Mouse (Mus musculus) layer of hippocampus, postnatal 14 days (tissue): ENCODE measurements around the gene Ccdc183. TPM values are rescaled to one million over a fixed set of nuclear protein-coding genes. Genes with fewer than 3 reads are reported as not detected.

Source experiments
- DNase-seq, 2 experiments: peaks; one replicate each; pipeline ENCODE4 v3.0.0; 2021 to 2022; ENCODE audit warnings: low spot score in 2 of 2, mixed read lengths in 1 of 2
- total RNA-seq, 2 experiments: library from RNA; stranded (reverse); gene quantifications; 2 replicates each; pipeline ENCODE4 v1.2.3; 2021

Gene Ccdc183
- total RNA-seq, 2 experiments from 2014 or later = not detected

DNA sequence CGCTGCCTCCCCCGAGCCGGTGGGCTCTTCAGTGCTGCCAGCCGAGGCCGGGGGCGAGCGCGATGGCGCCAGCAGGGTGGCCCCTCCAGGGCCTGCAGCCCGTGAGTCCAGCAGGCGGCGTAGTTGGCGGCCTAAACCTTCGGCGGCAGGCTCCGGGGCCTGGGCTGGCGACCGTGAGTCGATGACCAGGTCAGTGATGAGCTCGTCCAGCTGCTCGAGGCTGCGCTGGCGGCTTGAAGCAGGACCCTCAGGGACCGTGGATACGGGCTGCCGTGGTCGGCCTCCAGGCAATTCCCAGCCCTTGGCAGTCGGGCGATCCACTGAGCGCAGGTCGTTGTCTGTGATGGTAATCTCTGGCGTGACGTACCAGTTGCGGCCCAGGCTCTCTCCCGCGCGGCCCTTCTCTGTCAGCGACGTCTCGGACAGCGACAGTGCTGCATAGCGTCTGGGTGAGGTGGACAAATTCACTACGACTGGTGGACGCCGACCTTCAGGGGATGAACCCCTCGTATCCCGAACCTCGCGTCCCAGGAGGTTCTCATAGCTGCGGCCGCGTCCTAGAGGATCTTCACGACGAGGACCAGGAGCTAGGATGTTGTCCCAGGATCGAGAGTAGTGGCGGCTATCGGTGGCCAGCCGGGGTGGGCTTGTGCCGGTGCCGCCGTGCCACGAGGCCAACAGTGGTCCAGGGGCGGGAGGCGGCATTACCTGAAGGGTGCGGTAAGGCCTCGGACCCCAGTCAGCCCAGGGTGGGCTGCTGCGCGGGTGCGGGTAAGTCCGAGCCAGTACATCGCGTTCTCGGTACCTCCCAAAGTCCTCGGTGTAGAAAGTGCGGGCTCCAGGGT lies 39.3 kb downstream of the Ccdc183 start:
- no peak for DNase-seq

DNA sequence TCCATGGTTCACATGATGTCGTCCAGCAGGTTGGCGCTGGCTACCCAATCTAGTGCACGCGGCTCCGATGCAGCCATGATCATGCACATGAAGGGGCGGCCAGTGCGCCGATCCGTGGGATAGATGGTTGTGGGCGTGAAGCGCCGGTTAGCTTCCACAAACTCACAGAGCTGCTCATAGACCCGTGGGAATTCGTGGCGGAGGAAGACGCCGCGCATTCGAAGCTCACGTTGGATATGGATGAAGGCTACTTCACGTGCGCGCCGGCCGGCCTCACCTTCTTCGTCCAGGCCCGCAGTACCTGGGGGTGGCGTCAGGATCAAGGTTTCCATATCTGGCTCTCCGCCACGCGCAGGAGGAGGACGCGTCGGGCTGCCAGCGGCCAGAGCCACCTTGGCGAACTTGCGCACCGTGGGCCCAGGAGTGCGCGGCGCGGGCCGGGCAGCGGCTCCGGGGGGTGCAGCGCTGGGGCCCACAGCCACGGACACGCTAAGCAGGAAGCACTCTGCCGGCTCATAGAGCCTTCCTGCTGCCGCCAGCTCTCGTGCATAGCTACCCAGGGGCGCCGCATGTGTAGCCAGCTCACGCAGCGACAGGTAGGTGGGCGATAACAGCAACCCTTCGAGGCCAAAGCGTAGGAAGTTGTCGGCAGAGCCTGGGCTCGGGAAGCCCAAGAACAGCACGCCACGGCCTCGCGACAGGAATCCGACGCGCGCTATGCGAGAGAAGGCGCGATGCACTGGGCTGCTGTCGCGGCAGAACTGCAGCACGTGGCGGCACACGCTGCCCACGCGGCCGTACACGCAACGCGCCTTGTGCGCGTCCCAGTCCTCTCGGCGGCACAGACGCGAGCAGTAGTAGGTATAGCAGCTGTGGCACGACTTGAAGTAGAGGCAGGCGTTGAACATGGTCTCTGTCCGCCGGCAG lies 40.2 kb downstream of the Ccdc183 start:
- peak in 1 of 2 experiments; percentile 24 for DNase-seq

DNA sequence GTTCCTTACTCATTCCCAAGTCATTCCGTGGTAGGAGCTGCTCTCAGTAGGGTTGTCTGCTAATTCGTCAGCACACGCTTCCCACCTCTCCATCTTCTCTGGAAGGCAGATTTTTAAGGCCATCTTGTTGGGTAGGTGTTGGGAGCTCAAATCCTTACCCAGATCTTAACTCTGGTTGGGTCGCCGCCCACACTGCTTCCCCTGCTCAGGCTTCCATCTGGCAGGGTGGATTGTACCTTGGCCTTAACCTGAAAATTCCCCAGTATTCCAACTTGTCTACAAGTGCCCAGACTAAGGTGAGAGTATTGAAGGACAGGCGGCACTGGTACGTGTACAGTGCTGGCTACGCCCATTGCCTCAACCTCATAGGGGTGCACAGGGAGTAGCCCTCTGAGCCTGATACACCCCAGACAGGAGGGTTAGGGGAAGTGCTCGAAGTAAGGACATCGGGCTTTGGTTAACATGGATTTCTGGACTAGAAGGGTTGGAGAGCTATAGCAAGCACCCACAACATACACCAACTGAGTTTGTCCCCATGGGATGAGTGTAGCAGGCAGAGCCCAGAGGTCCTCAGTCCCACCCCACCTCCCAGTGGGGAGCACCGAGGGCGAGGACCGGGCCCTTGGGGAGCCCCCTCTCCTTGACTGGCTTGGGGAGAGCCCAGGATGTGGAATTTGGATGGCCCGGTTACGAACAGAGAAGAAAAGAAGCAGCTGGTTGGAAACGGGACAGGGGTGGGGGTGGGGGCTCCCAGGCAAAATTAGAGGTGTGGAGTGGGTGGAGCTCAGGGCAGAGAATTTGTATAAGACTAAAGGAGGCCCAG lies 41.2 kb downstream of the Ccdc183 start:
- no peak for DNase-seq

DNA sequence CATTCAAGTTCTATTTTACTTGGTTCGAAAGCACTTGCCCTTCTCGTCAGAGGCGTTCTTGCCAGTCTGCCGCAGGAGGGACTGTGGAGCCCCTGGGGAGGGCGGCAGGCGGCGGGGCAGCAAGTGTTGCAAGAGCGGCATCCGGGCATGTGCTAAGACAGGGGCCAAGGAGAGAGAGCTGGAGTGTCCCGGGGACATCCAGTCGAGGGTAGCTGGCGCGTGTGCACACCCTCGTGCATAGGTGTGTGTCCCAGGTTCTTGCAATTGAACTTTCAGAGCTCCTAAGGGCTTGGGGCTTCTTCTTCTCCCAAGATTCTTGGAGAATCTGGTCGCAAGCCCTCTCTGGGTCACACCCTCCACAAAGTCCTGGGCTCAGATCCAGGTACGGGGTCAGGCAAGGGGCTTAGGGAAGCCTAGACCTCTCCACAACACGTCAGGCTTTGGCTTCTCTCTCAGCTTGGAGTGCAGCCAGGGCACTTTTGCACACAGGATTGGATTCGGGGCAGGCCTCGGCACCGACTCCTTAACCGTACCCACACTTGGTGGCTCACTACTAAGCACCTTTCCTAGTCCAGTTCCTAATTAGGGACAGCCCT lies 41.9 kb downstream of the Ccdc183 start:
- DNase-seq = peak; percentile 34 to 62

DNA sequence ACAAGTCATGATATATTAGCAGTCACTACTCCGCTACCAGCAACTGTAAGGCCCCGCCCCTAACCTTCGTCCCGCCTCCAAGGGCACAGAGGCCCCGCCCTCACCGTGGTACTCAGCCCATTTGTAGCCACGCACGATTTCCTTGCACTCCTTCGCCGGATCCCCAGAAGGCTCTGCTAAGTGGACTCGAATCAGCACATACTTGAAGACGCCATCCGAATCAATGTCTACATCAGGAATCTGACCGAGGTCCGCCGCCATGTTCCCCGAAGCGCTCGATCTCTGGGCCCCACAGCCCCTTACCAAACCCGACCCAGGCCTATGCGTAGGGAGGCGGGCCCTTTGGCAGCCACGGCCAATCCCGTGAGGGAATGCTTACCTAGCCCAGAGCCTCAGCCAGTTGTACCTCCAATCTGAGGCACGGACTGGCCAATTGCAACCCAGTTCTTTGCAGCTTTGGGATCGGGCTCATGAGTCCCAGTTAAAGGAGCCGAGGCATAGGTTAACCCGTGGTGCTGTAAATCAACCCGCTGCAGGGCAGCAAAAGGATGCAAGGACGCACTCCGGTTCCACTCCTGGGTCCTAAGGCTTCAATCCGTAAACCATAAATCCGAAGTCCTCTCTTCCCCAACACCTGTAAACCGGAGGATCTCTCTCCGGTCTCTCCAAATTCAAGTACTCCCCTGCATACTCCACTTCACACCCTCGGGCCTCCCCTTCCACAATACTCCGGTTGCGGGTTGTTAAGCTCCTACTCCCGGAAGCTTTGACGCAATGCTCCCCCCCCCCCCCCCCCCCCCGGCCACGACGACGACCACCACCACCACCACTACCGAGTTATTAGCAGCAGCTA lies 42.7 kb downstream of the Ccdc183 start, which contains the start of the genes Mamdc4 and Phpt1:
Gene Mamdc4 (minus strand): TSS at position 267 of the 853 bp plus-strand sequence.
Gene Phpt1 (minus strand): TSS at position 646 of the 853 bp plus-strand sequence.
- peak; percentile 98 for DNase-seq

DNA sequence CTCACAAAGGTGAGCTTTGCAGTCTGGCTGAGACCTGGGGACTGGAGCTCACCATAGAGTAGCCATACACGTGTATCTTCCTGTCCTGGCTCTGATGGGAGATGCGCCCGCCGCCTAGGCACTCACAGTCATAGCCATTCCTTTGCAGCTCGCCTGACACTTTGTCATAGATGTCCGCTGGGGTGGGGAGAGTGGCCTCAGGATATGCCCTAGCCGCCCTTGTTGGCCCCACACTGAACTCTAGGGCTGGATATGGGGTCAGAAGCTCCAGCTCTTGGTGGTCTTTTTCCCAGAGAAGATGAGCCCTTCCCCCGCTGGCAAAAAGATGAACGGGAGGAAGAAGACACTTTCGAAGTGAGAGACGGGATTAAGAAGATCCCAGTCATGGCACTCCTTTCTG lies 43.3 kb downstream of the Ccdc183 start:
- no peak for DNase-seq

DNA sequence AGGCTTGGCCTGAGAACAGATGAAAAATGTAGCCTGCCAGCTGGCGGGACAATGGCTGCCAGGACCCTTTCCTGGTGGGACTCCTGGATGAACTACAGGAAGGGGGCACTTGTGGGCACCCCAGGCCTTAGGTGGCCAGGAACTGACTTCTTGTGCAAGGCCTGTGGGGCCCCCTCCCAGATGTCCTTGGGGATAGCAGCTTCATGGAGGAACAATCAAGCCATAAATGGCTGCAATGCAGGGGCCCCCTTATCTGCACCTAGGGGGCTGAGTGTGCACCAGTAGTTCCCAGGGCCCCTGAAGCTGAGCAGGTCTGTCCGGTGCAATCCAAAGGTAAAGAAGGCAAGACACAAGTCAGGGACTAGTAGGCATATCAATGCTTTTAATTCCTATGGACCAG lies 44.4 kb downstream of the Ccdc183 start:
- no peak for DNase-seq

DNA sequence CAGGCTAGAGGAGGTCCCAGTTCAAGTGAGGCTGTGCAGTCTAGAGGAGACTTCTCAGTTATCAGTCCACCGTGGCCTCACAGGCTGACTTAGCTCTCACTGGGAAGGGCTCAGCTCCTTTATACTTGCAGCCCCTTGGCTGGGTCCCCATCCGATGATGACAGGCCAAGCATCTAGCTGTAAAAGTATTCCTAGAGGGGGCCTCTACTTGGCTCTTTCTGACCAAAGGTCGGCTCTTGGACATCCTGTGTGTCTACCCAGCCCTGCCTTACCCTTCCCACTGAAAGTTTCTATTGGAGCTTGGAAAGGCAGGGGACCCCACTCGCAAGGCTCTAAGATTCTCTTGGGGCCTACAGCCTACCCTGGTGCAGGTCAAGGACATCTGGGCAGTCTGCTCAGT lies 46.3 kb downstream of the Ccdc183 start:
- DNase-seq = no peak

DNA sequence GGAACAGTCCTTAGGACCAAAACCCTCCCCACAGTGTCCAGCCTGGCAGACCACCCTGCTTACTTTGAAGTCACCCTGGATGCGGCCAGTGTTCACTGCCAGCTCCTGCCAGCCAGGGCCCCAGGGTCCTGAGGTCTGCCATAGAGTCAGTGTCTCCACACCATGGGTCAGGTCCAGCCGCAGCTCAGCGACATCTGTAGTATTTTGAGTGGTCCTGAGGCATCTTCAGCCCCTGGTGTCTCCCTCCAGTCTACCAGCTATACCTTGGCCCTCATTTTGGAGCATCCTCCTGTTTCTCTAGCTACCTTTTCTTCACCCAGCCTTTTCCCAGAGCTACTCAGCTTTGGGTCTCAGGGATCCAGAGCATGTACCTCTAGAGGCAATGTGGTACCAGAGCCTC lies 48.2 kb downstream of the Ccdc183 start:
- DNase-seq = no peak

DNA sequence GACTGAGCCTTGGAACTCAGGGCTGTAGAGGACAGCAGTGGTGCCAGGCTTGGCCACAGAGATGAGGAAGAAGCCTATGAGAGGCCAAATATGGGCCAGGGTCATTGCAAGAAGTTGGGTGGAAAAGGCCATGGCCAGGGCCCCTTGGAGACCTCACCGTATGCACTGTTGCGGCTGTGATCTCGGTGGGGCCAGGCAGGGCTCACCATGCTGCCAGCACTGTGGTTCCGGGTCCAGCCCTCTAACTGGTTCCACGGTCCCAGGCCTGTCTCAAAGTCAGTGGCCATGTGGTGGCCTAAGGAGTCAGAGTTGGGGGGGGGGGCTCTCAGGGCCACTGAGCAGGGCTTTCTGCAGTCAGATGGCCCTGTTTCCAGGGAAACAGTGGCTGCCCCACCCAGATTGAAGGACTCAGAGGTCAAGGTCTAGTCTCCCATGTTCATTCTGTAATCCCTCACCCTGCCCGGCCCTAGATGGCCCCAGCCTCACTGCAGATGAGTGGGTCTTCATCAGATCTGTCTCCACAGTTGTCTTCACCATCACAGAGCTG lies 48.9 kb downstream of the Ccdc183 start:
- no peak for DNase-seq

DNA sequence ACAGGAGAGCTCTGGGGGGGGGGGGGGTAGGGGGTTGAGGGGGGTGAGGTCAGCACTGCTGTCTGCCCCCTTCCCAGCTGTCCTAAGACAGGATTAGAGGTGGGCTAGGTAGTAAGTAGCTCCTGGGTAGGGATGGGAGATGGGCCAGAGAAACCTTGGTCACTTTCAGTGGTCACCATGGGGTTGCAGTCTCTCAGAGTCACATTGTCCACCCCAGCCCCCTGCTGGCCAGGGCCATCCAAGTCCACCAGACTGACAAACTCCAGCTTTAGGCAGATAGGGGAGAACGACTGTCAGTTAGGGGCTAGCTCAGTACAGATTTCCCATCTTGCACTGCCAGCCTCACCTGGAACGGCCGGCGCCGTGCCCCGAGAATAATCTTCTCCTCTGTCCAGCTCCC lies 50.9 kb downstream of the Ccdc183 start:
- DNase-seq = no peak

DNA sequence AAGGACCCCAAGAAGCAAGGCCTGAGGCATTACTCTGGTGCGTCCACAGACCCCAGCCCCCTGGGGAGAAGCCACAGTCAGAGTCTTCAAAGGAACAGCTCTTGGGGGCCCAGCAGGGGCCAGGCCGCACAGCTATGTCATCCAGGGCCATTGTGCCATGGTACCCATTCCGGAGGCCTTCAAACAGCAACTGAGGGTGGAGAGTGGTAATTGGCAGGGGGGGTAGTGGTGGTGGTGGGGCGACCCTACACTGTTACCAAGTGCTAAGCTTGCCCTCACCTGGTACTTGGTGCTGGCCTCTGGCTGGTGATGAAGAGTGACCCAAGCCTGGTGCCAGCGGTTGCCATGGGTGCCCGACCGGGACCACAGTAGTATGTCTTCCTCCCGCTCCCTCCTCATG lies 51.7 kb downstream of the Ccdc183 start:
- DNase-seq = no peak

DNA sequence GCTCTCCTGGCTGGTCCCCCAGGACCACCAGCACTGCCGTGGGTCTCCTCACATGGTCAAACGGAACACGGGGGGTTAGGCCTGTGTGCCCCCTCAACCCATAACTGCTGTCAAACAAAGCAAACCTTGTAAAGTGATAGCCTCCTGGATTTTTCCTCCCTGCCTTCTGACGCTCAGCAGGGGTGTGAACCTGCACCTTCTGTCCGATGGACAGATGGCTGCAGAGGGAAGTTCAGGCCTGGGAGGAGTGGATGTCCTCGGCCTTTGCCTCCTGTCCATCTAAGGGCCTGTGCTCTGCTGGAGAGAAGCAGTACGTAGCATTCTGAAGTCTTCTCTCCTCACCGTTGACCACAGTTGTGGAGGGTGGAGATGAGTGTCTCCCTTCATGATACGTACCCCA lies 55.5 kb downstream of the Ccdc183 start:
- no peak for DNase-seq

DNA sequence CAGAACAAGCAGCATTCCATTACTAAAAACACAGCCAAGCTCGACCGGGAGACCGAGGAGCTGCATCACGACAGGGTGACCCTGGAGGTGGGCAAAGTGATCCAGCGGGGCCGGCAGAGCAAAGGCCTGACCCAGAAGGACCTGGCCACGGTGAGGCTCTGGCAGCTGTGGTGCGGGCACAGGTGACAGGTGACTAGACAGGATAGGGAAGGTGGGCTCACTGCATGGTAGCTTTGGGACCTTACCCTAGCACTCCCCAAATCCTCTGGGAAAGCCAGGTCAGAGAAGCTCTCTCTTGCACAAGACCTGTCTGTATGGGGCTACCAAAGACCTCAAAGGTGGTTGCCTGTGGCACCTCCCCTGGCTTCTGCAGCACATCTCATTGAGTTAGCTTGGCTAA lies 56.9 kb downstream of the Ccdc183 start:
- no peak for DNase-seq

DNA sequence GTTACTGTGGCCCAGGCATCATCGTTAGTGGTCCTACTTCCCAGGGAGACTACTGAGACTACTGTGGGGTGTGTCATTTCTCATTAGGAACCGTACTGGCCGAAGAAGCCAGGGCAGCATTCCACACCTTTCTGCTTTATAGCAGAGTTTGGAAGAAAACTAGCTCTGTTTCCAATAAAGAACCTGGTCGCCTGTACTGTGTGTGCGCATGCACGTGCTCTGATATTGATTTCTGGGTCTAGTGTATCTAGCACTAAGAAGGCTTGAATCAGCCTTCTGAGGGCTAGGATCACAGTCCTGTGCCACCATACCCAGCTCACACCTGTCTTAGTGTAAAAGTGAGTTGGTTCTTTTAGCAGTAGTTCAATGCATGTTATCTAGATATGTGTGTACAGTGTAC lies 58.7 kb downstream of the Ccdc183 start:
- DNase-seq = no peak
